Mouse (Mus musculus): ENCODE data around the gene Acot2. TPM values are rescaled to one million over a fixed set of nuclear protein-coding genes. Genes with fewer than 3 reads are reported as not detected.
"Not testable (repeated sequence)": the region's sequence is repeated elsewhere in the genome, so short reads cannot be mapped to it uniquely, and the experiment has no call there.

Gene Acot2
- polyA plus RNA-seq, 1 experiment from 2014 or later, result 23.1 TPM

DNA sequence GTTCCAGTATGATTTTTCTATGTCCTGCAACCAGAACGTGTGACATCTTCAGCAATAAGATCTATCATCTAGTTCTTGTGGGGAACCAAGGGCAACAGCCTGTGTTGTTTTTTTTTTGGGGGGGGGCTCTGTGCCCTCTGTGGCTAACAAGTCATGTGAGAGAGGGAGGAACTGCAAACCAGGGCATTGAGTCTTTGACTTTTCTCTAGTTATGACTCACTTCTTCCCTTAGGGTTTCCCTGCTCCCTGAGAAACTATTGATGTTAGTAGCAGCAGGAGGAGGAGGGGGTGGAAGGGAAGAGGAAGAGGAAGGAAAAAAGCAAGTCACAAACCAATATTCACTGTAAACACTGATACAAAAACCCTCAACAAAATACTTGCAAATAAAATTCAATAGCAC is 16.2 kb downstream of the Acot2 start:
- H3K36me3 ChIP-seq, result no peaks in the 10 kb centered on the region
- WGBS, result 83% methylated on average over 1 of the region's 1 CpGs
- no peak for DNase-seq (ENCODE audit: low spot score)
- no peak overlapping the region for H3K27ac ChIP-seq
- no peak overlapping the region for H3K4me3 ChIP-seq
- peaks cover 12% of the 10 kb centered on the region; the same call in 1 of the 2 replicates for H3K4me1 ChIP-seq
- peaks cover 3% of the 10 kb centered on the region; the same call in 1 of the 2 replicates for H3K9me3 ChIP-seq
- peaks cover 7% of the 10 kb centered on the region; the same call in 1 of the 2 replicates for H3K27me3 ChIP-seq (ENCODE audit: insufficient read depth, poor library complexity, severe bottlenecking)

- peaks cover 13% of the 10 kb centered on the region; the same call in 1 of the 2 replicates for H3K4me1 ChIP-seq
- H3K27ac ChIP-seq, result no peak overlapping the region
- no peak for DNase-seq (ENCODE audit: low spot score)
- peaks cover 11% of the 10 kb centered on the region; the same call in 1 of the 2 replicates for H3K27me3 ChIP-seq (ENCODE audit: insufficient read depth, poor library complexity, severe bottlenecking)
- H3K36me3 ChIP-seq, result no peaks in the 10 kb centered on the region
- H3K9me3 ChIP-seq, result no peaks in the 10 kb centered on the region
- H3K4me3 ChIP-seq, result no peak overlapping the region
- WGBS, result 83% methylated on average over 12 of the region's 12 CpGs
Measured at GRCm38 (mm10) chr12:84008251-84008650, 20.6 kb downstream of the Acot2 start.

- no peak for DNase-seq (ENCODE audit: low spot score)
- peak overlapping the region; percentile 70 for H3K27ac ChIP-seq
- peak overlapping the region; percentile 58; the same call in 1 of the 2 replicates for H3K4me3 ChIP-seq
- H3K36me3 ChIP-seq, result no peaks in the 10 kb centered on the region
- H3K9me3 ChIP-seq, result no peaks in the 10 kb centered on the region
- H3K4me1 ChIP-seq, result peaks cover 13% of the 10 kb centered on the region; the same call in 1 of the 2 replicates
- 66% methylated on average over 8 of the region's 8 CpGs for WGBS
- H3K27me3 ChIP-seq (ENCODE audit: insufficient read depth, poor library complexity, severe bottlenecking), result peaks cover 11% of the 10 kb centered on the region; the same call in 1 of the 2 replicates
Measured at GRCm38 (mm10) chr12:84008729-84009128, 21.1 kb downstream of the Acot2 start.

DNA sequence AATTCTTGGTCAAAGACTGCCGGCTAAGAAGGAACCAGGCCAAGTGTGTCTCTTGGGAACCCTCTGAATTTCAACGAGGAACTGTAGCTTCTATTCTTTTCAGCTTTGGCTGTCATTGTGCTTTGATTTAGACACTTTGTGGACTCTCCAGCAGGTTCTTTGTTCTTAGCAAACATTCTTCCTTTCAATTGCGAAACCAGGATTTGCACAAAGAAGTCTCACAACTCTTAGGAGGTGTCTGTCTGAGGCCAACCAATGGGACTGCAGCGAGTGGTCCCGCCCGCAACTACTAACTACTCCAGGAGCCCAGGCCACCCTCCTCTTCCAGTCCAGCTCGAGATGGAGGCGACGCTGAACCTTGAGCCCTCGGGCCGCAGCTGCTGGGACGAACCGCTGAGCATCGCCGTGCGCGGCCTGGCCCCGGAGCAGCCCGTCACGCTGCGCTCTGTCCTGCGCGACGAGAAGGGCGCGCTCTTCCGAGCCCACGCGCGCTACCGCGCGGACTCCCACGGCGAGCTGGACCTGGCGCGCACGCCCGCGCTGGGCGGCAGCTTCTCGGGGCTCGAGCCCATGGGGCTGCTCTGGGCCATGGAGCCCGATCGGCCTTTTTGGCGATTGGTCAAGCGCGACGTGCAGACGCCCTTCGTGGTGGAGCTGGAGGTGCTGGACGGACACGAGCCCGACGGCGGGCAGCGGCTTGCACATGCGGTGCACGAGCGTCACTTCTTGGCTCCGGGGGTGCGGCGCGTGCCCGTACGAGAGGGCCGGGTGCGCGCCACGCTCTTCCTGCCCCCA is 21.7 kb downstream of the Acot2 start, which contains the start of gene Acot1:
TSS of gene Acot1 (plus strand) at position 320 of the 795 bp plus-strand sequence.
- Histone ChIP-seq H3K4me3 (peak within 1 kb of the TSS; percentile 58), H3K4me1 (peaks cover 13% of the 10 kb centered on the region; the same call in 1 of the 2 replicates), H3K27ac (peak within 1 kb of the TSS; percentile 70), H3K27me3 (ENCODE audit: insufficient read depth, poor library complexity, severe bottlenecking) (peaks cover 11% of the 10 kb centered on the region; the same call in 1 of the 2 replicates)
- not testable (repeated sequence) for H3K9me3 ChIP-seq, H3K36me3 ChIP-seq
- WGBS, result 3% methylated on average over 55 of the region's 70 CpGs
- DNase-seq (ENCODE audit: low spot score), result peak; percentile 86

DNA sequence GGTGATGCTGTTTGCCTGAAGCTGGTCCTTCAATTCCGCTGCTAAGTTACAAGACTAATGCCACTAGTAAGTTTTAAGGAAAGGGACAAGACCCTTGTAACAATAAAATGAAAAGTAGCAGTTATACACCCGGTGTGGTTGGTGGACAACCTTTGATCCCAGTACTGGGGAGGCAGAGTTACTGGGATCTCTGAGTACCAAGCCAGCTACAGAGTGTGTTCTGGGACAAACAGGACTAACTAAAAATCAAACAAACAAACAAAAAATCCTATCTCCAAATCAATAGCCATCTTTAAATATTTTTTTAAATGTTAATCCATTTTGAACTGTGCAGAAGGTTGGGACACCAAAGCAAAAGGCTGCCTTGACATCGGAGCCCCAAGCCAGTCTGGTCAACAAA is 22.5 kb downstream of the Acot2 start:
- Histone ChIP-seq H3K4me3 (peak overlapping the region; percentile 58; the same call in 1 of the 2 replicates), H3K9me3 (no peaks in the 10 kb centered on the region), H3K4me1 (peaks cover 13% of the 10 kb centered on the region; the same call in 1 of the 2 replicates), H3K27me3 (ENCODE audit: insufficient read depth, poor library complexity, severe bottlenecking) (peaks cover 11% of the 10 kb centered on the region; the same call in 1 of the 2 replicates), H3K27ac (no peak overlapping the region), H3K36me3 (no peaks in the 10 kb centered on the region)
- 82% methylated on average over 3 of the region's 3 CpGs for WGBS
- no peak for DNase-seq (ENCODE audit: low spot score)

GRCm38 (mm10) chr12:84011251-84012040 is 23.8 kb downstream of the Acot2 start:
- no peak for DNase-seq (ENCODE audit: low spot score)
- Histone ChIP-seq H3K27ac (no peak overlapping the region), H3K36me3 (no peaks in the 10 kb centered on the region), H3K4me3 (no peak overlapping the region), H3K27me3 (ENCODE audit: insufficient read depth, poor library complexity, severe bottlenecking) (peaks cover 11% of the 10 kb centered on the region; the same call in 1 of the 2 replicates), H3K9me3 (no peaks in the 10 kb centered on the region), H3K4me1 (peaks cover 13% of the 10 kb centered on the region; the same call in 1 of the 2 replicates)
- whole genome bisulfite sequencing, result 66% methylated on average over 12 of the region's 12 CpGs

GRCm38 (mm10) chr12:84013130-84013529 is 25.5 kb downstream of the Acot2 start:
- Histone ChIP-seq H3K27me3 (ENCODE audit: insufficient read depth, poor library complexity, severe bottlenecking) (peaks cover 11% of the 10 kb centered on the region; the same call in 1 of the 2 replicates), H3K27ac (no peak overlapping the region), H3K9me3 (no peaks in the 10 kb centered on the region), H3K36me3 (peaks cover 2% of the 10 kb centered on the region; the same call in 1 of the 2 replicates), H3K4me3 (no peak overlapping the region), H3K4me1 (peaks cover 13% of the 10 kb centered on the region; the same call in 1 of the 2 replicates)
- 73% methylated on average over 6 of the region's 6 CpGs for WGBS
- DNase-seq (ENCODE audit: low spot score), result no peak

GRCm38 (mm10) chr12:84013701-84014100 is 26.0 kb downstream of the Acot2 start:
- Histone ChIP-seq H3K27me3 (ENCODE audit: insufficient read depth, poor library complexity, severe bottlenecking) (peaks cover 6% of the 10 kb centered on the region; the same call in 1 of the 2 replicates), H3K4me3 (no peak overlapping the region), H3K36me3 (peaks cover 2% of the 10 kb centered on the region; the same call in 1 of the 2 replicates), H3K9me3 (no peaks in the 10 kb centered on the region), H3K4me1 (peaks cover 10% of the 10 kb centered on the region; the same call in 1 of the 2 replicates), H3K27ac (no peak overlapping the region)
- 89% methylated on average over 7 of the region's 7 CpGs for WGBS
- DNase-seq (ENCODE audit: low spot score), result no peak

- not testable (repeated sequence) for H3K27ac ChIP-seq; H3K4me3 ChIP-seq; DNase-seq (ENCODE audit: low spot score); H3K36me3 ChIP-seq; H3K9me3 ChIP-seq; H3K4me1 ChIP-seq; H3K27me3 ChIP-seq (ENCODE audit: insufficient read depth, poor library complexity, severe bottlenecking)
- 48% methylated on average over 7 of the region's 7 CpGs for WGBS
Measured at GRCm38 (mm10) chr12:84020528-84020927, 32.9 kb downstream of the Acot2 start.

GRCm38 (mm10) chr12:84022266-84022665 is 34.6 kb downstream of the Acot2 start:
- WGBS, result 90% methylated on average over 4 of the region's 4 CpGs

DNA sequence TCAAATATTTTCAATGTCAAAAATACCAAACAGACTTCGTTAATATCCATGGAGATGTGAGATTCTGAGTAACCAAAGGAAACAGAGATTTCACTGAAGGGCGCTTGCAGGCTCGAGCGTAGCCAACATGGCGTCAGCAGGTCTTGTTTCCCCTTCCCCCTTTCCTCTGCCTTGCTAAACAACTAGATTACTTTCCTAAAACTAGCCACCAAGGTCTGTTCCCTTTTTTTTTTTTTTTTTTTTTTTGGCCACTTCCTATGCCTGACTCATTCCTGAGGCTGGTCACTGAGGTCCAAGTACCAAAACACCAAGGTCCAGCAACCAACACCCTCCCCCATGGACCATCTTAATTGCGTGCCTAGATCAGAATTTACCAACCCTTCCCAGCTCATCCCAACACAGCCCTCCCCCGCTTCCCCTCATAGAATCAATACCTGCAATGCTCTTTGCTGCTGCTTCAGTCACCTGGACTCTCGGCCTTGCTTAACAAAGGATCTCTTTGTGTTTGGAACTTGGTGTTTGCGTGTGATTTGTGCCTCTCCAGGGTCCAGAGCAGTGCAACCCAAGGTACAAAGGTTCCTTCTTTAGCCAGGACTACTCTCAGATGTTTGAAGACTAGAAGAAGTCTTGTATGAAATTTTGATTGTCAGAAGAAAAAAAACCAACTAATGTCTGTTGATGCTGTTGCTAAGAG is 35.5 kb downstream of the Acot2 start:
- no peak for DNase-seq (ENCODE audit: low spot score)
- no peak overlapping the region for H3K27ac ChIP-seq
- no peaks in the 10 kb centered on the region for H3K9me3 ChIP-seq
- no peaks in the 10 kb centered on the region for H3K27me3 ChIP-seq (ENCODE audit: insufficient read depth, poor library complexity, severe bottlenecking)
- H3K4me1 ChIP-seq, result no peaks in the 10 kb centered on the region
- no peak overlapping the region for H3K4me3 ChIP-seq
- H3K36me3 ChIP-seq, result no peaks in the 10 kb centered on the region
- 82% methylated on average over 9 of the region's 9 CpGs for WGBS

More at GRCm38 (mm10) chr12:84022266-84022665, 34.6 kb downstream of the Acot2 start:
- not testable (repeated sequence) for H3K4me3 ChIP-seq; H3K36me3 ChIP-seq; H3K4me1 ChIP-seq; H3K27ac ChIP-seq; H3K9me3 ChIP-seq; H3K27me3 ChIP-seq (ENCODE audit: insufficient read depth, poor library complexity, severe bottlenecking); DNase-seq (ENCODE audit: low spot score)

DNA sequence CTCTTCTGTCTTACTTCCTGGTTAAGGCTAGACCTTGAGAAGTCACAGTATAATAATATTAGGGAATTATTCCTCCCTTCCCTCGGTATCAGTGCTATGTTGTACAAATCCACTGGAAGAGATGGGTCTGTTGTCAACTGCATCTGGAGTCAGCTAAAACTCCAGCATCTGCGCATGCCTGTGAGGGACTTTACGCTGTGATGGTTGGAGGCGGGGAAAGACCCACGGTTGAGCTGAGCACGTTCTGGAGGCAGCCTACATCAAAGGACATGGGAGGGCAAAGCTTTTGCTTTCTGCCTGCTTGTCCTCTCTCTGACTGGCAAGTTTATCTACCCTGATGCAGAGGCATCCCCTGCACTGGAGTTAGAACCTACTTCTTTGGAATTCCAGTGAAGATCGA is 38.2 kb downstream of the Acot2 start:
- Histone ChIP-seq H3K36me3 (no peaks in the 10 kb centered on the region), H3K4me3 (no peak overlapping the region), H3K27ac (no peak overlapping the region), H3K4me1 (no peaks in the 10 kb centered on the region), H3K9me3 (no peaks in the 10 kb centered on the region), H3K27me3 (ENCODE audit: insufficient read depth, poor library complexity, severe bottlenecking) (no peaks in the 10 kb centered on the region)
- 81% methylated on average over 7 of the region's 7 CpGs for WGBS
- no peak for DNase-seq (ENCODE audit: low spot score)

All from heart, embryonic 10.5 days (tissue).